Mouse (Mus musculus) cerebellum, adult 2 months (tissue): ENCODE data around the gene Mthfsd.

ENCODE experiments used
- CTCF ChIP-seq: fragments of 200-500 bp; IDR thresholded peaks from 2 replicates; pipeline ENCODE4 v1.5.1; 2011; ENCODE audit warnings: low read depth, mild to moderate bottlenecking, control low read depth, low read length, moderate library complexity, borderline replicate concordance; ENCODE audit not compliant: insufficient read depth
- POLR2A ChIP-seq: fragments of 200-500 bp; IDR thresholded peaks from 2 replicates; pipeline ENCODE4 v1.6.1; 2011; ENCODE audit warnings: low read length, control low read depth, borderline replicate concordance; ENCODE audit not compliant: insufficient read depth

DNA sequence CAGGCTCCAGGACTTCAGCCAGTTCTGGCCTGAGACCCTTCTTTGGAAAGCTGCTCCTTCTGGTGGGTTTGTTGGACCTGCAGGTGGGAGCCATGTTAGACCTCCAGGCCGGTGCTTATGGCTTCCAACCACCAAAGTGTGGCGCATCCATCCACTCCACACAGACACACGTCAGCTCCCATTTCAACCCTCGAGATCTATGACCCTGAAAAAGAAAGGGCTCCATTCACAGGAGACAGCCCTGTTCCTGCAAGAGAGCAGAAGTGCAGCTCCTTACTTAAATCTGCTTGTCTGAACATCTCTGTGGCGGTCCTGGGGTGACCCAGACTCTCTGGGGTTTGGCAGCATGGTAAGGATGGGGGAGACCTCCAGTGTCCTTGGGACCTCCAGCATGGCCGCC, 14.7 kb downstream of the Mthfsd start:
- no peak for TF ChIP-seq CTCF
- TF ChIP-seq POLR2A = no peak
